ENCODE assay signal across 10 mouse cellular contexts in the genomic region with DNA sequence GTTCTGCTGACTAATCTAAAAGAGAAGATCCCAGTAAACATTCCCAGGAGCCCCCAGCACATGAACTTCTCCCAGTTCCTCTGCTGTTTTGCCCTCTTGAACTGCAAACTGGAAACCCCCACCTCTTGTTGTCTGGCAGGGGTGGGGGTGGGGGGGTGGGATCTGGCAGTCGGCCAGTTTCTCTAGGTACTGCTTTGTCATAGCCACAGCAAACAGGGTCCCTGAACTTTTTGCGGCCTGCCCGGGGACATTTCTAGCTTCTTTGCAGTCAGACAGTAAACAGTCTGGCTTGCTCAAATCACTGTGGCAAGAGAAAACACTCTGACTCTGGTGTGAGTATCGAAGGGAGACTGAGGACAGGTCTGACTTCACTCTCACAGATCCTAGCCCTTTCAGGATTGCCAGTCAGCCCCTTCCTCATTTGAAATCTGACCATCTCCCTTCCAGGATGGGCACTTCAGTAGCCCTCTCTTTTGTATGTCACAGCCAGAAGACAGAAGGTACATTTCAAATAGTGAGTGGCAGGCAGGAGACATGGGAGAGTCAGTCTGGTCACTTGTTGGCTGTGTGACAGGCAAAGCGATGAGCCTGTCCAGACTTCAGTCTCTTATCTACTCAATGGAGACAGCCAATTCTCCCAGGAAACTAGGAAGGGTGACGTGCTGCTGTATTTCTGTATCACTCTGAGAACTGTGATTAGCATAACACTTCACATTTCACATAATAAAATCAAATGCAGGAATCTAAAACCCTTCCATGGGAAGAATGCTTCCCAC.
DNase-seq lines count a peak whose midpoint lies in the region; ATAC-seq lines count a peak whose summit lies in the region.
"Had no signal": no experiment of that assay in that cellular context is flagged by ENCODE, and none has a peak within 500 bp of the region (broad histone marks: within the 10 kb centered on the region; RNA-seq: fewer than 3 reads in every experiment).

No protein-coding gene starts in this region.

- no peaks in the 10 kb centered on the region for H3K4me1 ChIP-seq in hindbrain, embryonic 15.5 days (replicated peaks)
- peaks cover 6% of the 10 kb centered on the region; the same call in 1 of the 2 replicates for H3K4me1 ChIP-seq in hindbrain, embryonic 13.5 days (replicated peaks)

- 46% methylated on average over 6 of the region's 6 CpGs for WGBS in hindbrain, embryonic 15.5 days
- 41% methylated on average over 6 of the region's 6 CpGs for WGBS in hindbrain, embryonic 13.5 days

- no peak overlapping the region for H3K27ac ChIP-seq in hindbrain, embryonic 15.5 days (replicated peaks)
- no peak overlapping the region; the same call in 1 of the 2 replicates for H3K27ac ChIP-seq in hindbrain, embryonic 13.5 days

- 0 out of 2 replicates have a peak, but pooled peaks have one; percentile 42 for ATAC-seq in hindbrain, embryonic 15.5 days (ENCODE audit: low FRiP score, low read depth)
- ATAC-seq in hindbrain, embryonic 13.5 days (ENCODE audit: low FRiP score), result no peak

- H3K4me3 ChIP-seq in hindbrain, embryonic 15.5 days, result no peak overlapping the region
- H3K4me3 ChIP-seq in hindbrain, embryonic 13.5 days, result no peak overlapping the region
- H3K4me3 ChIP-seq: myocyte had no signal

- DNase-seq in adrenal gland, postnatal 36 days, result peak; percentile 5 to 7
- DNase-seq in heart, adult 11 months, result peak; percentile 96
- peak; percentile 61 for DNase-seq in heart, postnatal 4 days
- DNase-seq in spleen, postnatal 36 days (ENCODE audit: low spot score in 2 of 2), result no peak
- DNase-seq in left cerebral cortex, adult 9 months (ENCODE audit: low spot score in 2 of 2), result no peak
- DNase-seq in cerebellum, postnatal 25 days, result no peak
- DNase-seq: kidney, postnatal 36 days had no signal

- H3K9ac ChIP-seq in hindbrain, embryonic 15.5 days, result no peak overlapping the region
- H3K9ac ChIP-seq in hindbrain, embryonic 13.5 days, result no peak overlapping the region

- H3K4me2 ChIP-seq in hindbrain, embryonic 15.5 days, result no peak overlapping the region
- no peak overlapping the region for H3K4me2 ChIP-seq in hindbrain, embryonic 13.5 days

- no peaks in the 10 kb centered on the region for H3K36me3 ChIP-seq in hindbrain, embryonic 15.5 days
- H3K36me3 ChIP-seq in hindbrain, embryonic 13.5 days, result no peaks in the 10 kb centered on the region

- no peaks in the 10 kb centered on the region for H3K9me3 ChIP-seq in hindbrain, embryonic 15.5 days
- no peaks in the 10 kb centered on the region for H3K9me3 ChIP-seq in hindbrain, embryonic 13.5 days

- H3K27me3 ChIP-seq in hindbrain, embryonic 15.5 days, result no peaks in the 10 kb centered on the region
- no peaks in the 10 kb centered on the region for H3K27me3 ChIP-seq in hindbrain, embryonic 13.5 days

Comparison
In these comparisons a context has a peak if more than half of its experiments do, and no peak if none do; other contexts are left out.
1. DNase-seq: peak in adrenal gland, postnatal 36 days (2 of 2), heart, adult 11 months (single experiment) and heart, postnatal 4 days (single experiment); none in spleen, postnatal 36 days (0 of 2), left cerebral cortex, adult 9 months (0 of 2) and cerebellum, postnatal 25 days (0 of 2).